Mouse (Mus musculus): ENCODE data around the gene Eogt. TPM values are rescaled to one million over a fixed set of nuclear protein-coding genes. Genes with fewer than 3 reads are reported as not detected.

Gene Eogt
- polyA plus RNA-seq, 1 experiment: 28.2 TPM

DNA sequence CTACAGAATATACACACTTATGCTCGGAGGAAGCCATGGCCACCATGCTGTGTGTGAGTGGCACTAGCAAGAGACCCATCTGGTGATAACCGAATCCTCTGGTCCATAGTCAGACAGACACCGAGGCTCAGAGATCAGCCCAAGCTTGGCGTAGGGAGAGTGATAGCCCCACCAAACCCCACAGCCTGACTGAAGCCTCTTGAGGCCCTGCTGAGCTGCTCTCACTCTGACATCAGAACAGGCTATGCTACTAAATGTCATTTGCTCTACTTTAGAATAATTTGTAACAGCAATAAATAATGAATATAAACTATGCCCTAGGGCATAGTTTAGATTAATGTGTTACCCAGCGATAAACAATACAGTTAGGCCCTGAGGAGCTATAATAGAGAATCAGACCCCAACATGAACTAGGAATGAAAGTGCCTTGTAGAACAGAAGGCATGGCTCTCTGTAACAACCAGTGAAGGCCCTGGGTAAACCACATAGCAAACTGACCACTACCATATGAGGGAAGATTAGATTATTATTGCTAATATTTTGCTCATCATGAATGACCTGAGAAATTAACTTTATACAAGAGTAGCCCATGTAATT lies 16.2 kb downstream of the Eogt start:
- TF ChIP-seq CTCF (IDR thresholded peaks at IDR 0.05; ENCODE audit: low read depth, low read length): no peak
- TF ChIP-seq POLR2A (IDR thresholded peaks at IDR 0.05; ENCODE audit: insufficient read depth, low read length): no peak
- TF ChIP-seq EP300 (IDR thresholded peaks at IDR 0.05; ENCODE audit: insufficient read depth, low read depth, low read length): no peak
- Histone ChIP-seq H3K27me3 (ENCODE audit: control insufficient read depth, insufficient read depth, low read length, poor library complexity, severe bottlenecking) (no peaks in the 10 kb centered on the region), H3K27ac (ENCODE audit: insufficient read depth, low read length) (no peak overlapping the region), H3K4me1 (ENCODE audit: control insufficient read depth, insufficient read depth, low read length) (no peaks in the 10 kb centered on the region), H3K4me3 (ENCODE audit: low read depth, low read length) (no peak overlapping the region), H3K36me3 (ENCODE audit: control insufficient read depth, insufficient read depth, low read length, poor library complexity, severe bottlenecking) (no peaks in the 10 kb centered on the region), H3K9ac (ENCODE audit: low read depth, poor library complexity, severe bottlenecking) (no peak overlapping the region), H3K9me3 (replicated peaks; ENCODE audit: control insufficient read depth, insufficient read depth, low read length, poor library complexity, severe bottlenecking) (no peaks in the 10 kb centered on the region)

DNA sequence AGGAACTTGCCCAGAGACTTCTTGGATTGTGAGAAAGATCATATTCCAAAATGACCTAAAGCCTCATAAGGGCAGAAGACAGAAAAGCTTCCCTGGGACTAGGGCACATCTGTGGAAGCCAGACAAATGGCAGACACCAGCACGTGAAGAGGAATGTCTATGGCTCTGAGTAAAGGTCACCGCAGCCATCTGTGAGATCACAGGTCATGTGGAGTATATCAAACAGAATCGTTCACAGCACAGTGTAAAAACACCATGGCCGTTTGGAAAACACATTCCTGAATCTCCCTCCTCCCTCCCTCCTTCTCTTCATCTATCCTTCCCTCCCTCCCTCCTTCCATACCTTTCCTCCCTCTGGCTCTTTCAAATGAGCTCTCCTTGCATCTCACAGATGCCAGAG lies 17.2 kb downstream of the Eogt start:
- Histone ChIP-seq H3K4me3 (ENCODE audit: low read depth, low read length) (no peak overlapping the region), H3K27ac (ENCODE audit: insufficient read depth, low read length) (no peak overlapping the region), H3K9me3 (replicated peaks; ENCODE audit: control insufficient read depth, insufficient read depth, low read length, poor library complexity, severe bottlenecking) (no peaks in the 10 kb centered on the region), H3K36me3 (ENCODE audit: control insufficient read depth, insufficient read depth, low read length, poor library complexity, severe bottlenecking) (no peaks in the 10 kb centered on the region), H3K27me3 (ENCODE audit: control insufficient read depth, insufficient read depth, low read length, poor library complexity, severe bottlenecking) (no peaks in the 10 kb centered on the region), H3K9ac (ENCODE audit: low read depth, poor library complexity, severe bottlenecking) (no peak overlapping the region), H3K4me1 (ENCODE audit: control insufficient read depth, insufficient read depth, low read length) (no peaks in the 10 kb centered on the region)
- no peak for TF ChIP-seq POLR2A (IDR thresholded peaks at IDR 0.05; ENCODE audit: insufficient read depth, low read length)
- no peak for TF ChIP-seq EP300 (IDR thresholded peaks at IDR 0.05; ENCODE audit: insufficient read depth, low read depth, low read length)
- no peak for TF ChIP-seq CTCF (IDR thresholded peaks at IDR 0.05; ENCODE audit: low read depth, low read length)

DNA sequence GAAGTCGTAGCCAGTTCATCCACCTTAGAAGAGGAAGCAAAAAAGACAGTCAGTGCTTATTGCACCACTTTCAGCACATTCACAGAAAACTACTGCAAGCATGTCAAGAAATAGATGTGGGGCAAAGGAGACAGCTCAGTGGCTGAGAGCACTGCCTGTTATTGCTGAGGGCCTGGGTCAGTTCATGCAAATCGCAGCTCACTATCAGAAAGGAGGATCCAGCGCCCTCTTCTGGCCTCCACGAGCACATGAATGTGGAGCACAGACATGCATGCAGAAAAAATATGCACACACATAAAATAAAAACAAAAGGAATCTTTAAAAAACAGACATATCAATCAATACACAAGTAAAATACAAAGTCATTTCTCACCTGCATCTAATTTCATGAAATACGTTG lies 18.0 kb downstream of the Eogt start:
- H3K27me3 ChIP-seq (ENCODE audit: control insufficient read depth, insufficient read depth, low read length, poor library complexity, severe bottlenecking): no peaks in the 10 kb centered on the region
- no peak overlapping the region for H3K27ac ChIP-seq (ENCODE audit: insufficient read depth, low read length)
- no peaks in the 10 kb centered on the region for H3K36me3 ChIP-seq (ENCODE audit: control insufficient read depth, insufficient read depth, low read length, poor library complexity, severe bottlenecking)
- H3K4me1 ChIP-seq (ENCODE audit: control insufficient read depth, insufficient read depth, low read length): no peaks in the 10 kb centered on the region
- no peaks in the 10 kb centered on the region for H3K9me3 ChIP-seq (replicated peaks; ENCODE audit: control insufficient read depth, insufficient read depth, low read length, poor library complexity, severe bottlenecking)
- TF ChIP-seq EP300 (IDR thresholded peaks at IDR 0.05; ENCODE audit: insufficient read depth, low read depth, low read length) (no peak), CTCF (IDR thresholded peaks at IDR 0.05; ENCODE audit: low read depth, low read length) (peak; percentile 77)
- no peak overlapping the region for H3K4me3 ChIP-seq (ENCODE audit: low read depth, low read length)
- H3K9ac ChIP-seq (ENCODE audit: low read depth, poor library complexity, severe bottlenecking): no peak overlapping the region

DNA sequence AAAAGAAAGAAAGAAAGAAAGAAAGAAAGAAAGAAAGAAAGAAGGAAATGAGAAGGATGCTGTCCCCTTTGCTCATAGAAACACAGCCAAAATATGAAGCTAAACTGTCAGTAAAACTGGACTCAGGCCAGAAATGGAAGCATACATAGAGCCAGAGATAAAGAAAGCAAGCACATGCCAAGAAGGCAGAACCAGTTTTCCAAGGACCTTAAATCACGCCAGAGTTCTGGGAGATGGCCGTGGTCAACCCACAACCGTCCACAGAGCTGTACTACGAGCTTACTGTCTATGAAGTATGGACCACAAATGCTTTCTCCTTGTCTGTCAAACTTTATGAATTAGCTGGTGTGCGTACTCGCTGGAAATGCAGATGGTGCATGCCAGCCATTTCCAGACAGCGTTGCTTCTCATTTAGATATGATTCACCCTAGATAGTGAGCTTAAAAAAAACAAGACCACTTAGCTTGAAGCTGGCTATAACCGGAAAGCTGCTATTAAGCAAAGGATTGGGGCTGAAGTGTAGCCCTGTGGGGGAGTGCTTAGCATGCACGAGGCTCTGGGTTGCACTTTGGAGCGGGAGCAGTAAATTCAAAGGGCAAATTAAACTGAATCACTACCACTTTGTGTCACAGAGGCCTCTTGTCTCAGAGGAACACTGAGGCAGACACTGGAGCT lies 24.5 kb downstream of the Eogt start:
- TF ChIP-seq POLR2A (IDR thresholded peaks at IDR 0.05; ENCODE audit: insufficient read depth, low read length): no peak
- TF ChIP-seq EP300 (IDR thresholded peaks at IDR 0.05; ENCODE audit: insufficient read depth, low read depth, low read length): no peak
- no peak for TF ChIP-seq CTCF (IDR thresholded peaks at IDR 0.05; ENCODE audit: low read depth, low read length)
- H3K4me1 ChIP-seq (ENCODE audit: control insufficient read depth, insufficient read depth, low read length): no peaks in the 10 kb centered on the region
- no peak overlapping the region for H3K4me3 ChIP-seq (ENCODE audit: low read depth, low read length)
- H3K27me3 ChIP-seq (ENCODE audit: control insufficient read depth, insufficient read depth, low read length, poor library complexity, severe bottlenecking): no peaks in the 10 kb centered on the region
- H3K36me3 ChIP-seq (ENCODE audit: control insufficient read depth, insufficient read depth, low read length, poor library complexity, severe bottlenecking): no peaks in the 10 kb centered on the region
- no peak overlapping the region for H3K27ac ChIP-seq (ENCODE audit: insufficient read depth, low read length)
- H3K9me3 ChIP-seq (replicated peaks; ENCODE audit: control insufficient read depth, insufficient read depth, low read length, poor library complexity, severe bottlenecking): no peaks in the 10 kb centered on the region
- no peak overlapping the region for H3K9ac ChIP-seq (ENCODE audit: low read depth, poor library complexity, severe bottlenecking)

DNA sequence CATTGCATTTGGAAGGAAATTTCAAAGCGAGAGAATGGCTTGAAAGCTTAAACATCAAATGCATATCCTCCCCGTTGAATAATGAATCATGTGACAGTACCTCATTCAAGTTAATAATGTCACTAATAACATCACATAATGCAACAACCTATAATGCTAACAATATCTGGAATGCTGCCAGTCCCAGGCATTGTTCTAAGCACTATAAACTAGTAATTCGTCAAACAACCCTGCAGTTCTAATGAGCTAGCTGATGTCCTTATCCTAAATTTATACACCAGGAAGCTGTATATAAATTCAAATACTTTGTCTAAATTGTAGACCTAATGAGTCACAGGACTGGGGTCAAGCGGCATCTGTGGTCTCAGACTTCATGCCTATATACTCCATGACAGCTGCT lies 28.1 kb downstream of the Eogt start:
- H3K27ac ChIP-seq (ENCODE audit: insufficient read depth, low read length): no peak overlapping the region
- H3K9ac ChIP-seq (ENCODE audit: low read depth, poor library complexity, severe bottlenecking): no peak overlapping the region
- H3K9me3 ChIP-seq (replicated peaks; ENCODE audit: control insufficient read depth, insufficient read depth, low read length, poor library complexity, severe bottlenecking): no peaks in the 10 kb centered on the region
- no peak overlapping the region for H3K4me3 ChIP-seq (ENCODE audit: low read depth, low read length)
- H3K27me3 ChIP-seq (ENCODE audit: control insufficient read depth, insufficient read depth, low read length, poor library complexity, severe bottlenecking): no peaks in the 10 kb centered on the region
- TF ChIP-seq POLR2A (IDR thresholded peaks at IDR 0.05; ENCODE audit: insufficient read depth, low read length) (no peak), CTCF (IDR thresholded peaks at IDR 0.05; ENCODE audit: low read depth, low read length) (no peak), EP300 (IDR thresholded peaks at IDR 0.05; ENCODE audit: insufficient read depth, low read depth, low read length) (no peak)
- H3K4me1 ChIP-seq (ENCODE audit: control insufficient read depth, insufficient read depth, low read length): no peaks in the 10 kb centered on the region
- no peaks in the 10 kb centered on the region for H3K36me3 ChIP-seq (ENCODE audit: control insufficient read depth, insufficient read depth, low read length, poor library complexity, severe bottlenecking)

DNA sequence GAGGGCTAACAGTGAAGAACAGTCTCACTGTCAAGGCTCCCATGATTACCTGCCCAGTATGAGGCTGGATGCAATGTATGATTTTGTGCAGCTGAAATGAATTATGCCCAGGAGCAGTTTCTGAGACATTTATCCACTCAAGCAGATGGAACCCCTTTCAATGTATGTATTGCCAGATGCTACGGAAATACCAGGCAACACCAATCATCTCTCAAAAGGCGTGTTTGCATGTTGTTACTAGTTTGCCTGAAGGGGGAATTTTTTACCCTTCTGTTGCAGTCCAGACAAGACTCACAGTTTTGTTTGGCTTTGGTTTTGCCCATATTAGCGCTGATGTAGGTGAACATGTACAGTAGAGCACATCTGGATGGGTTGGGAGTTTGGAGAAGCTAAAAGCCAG lies 30.7 kb downstream of the Eogt start:
- H3K4me1 ChIP-seq (ENCODE audit: control insufficient read depth, insufficient read depth, low read length): no peaks in the 10 kb centered on the region
- H3K9ac ChIP-seq (ENCODE audit: low read depth, poor library complexity, severe bottlenecking): no peak overlapping the region
- no peaks in the 10 kb centered on the region for H3K36me3 ChIP-seq (ENCODE audit: control insufficient read depth, insufficient read depth, low read length, poor library complexity, severe bottlenecking)
- no peaks in the 10 kb centered on the region for H3K27me3 ChIP-seq (ENCODE audit: control insufficient read depth, insufficient read depth, low read length, poor library complexity, severe bottlenecking)
- H3K9me3 ChIP-seq (replicated peaks; ENCODE audit: control insufficient read depth, insufficient read depth, low read length, poor library complexity, severe bottlenecking): no peaks in the 10 kb centered on the region
- no peak overlapping the region for H3K27ac ChIP-seq (ENCODE audit: insufficient read depth, low read length)
- no peak overlapping the region for H3K4me3 ChIP-seq (ENCODE audit: low read depth, low read length)
- TF ChIP-seq POLR2A (IDR thresholded peaks at IDR 0.05; ENCODE audit: insufficient read depth, low read length) (no peak), CTCF (IDR thresholded peaks at IDR 0.05; ENCODE audit: low read depth, low read length) (no peak), EP300 (IDR thresholded peaks at IDR 0.05; ENCODE audit: insufficient read depth, low read depth, low read length) (no peak)

All from ES-Bruce4 (cell line).